Mouse (Mus musculus) gastrocnemius, postnatal 14 days (tissue): ENCODE measurements around the gene Olfr926. TPM values are rescaled to one million over a fixed set of nuclear protein-coding genes. Genes with fewer than 3 reads are reported as not detected.
"Not testable (repeated sequence)": the region's sequence is repeated elsewhere in the genome, so short reads cannot be mapped to it uniquely, and the experiment has no call there.

Source experiments
- DNase-seq: peaks from one replicate; pipeline ENCODE4 v3.0.0; 2021; ENCODE audit warnings: mixed read lengths
- intact Hi-C: fragments of 180-260 bp; cut with DNase I; formaldehyde crosslinking; loops from one replicate; pipeline ENCODE4 v1.15.1; 2025; ENCODE audit warnings: low total_unique reads
- long read RNA-seq, 2 experiments: library from polyadenylated mRNA; stranded (forward); transcript quantifications; one replicate each; pipeline ENCODE4 v2.0.0; 2021
- total RNA-seq, 2 experiments: library from RNA; stranded (reverse); gene quantifications; 2 replicates each; pipeline ENCODE4 v1.2.3; 2021

Olfr926 gene
- total RNA-seq, result not detected
- long read RNA-seq, experiment 1, result 0 reads
- long read RNA-seq, experiment 2, result 0 reads

GRCm38 (mm10) chr9:38876826-38877225, at the start of gene Olfr926:
TSS of gene Olfr926 (plus strand) at chr9:38877126.
- intact Hi-C loops, result no loop called here
- no peak for DNase-seq

GRCm38 (mm10) chr9:38833027-38833426, 43.9 kb upstream of the Olfr926 start:
- intact Hi-C loops, result no loop called here
- DNase-seq, result no peak

DNA sequence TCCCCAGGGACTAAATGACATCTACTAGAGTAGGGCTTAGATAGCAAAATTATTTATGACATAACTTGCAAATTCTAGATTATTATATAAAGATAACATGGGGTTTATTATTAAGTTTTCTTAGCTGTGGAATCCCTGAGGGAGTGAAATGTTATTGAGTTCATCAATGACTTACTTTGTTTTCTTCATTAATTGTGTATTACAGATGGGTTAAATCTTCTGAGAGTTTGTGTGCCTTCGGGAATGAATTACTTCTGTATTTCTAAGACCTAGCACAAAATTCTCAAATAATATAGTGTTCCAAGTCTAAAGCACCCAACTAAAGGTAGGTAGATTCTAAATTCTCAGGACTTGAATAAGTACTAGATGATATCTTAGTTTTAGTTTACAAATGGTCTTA, 32.8 kb upstream of the Olfr926 start, which contains the start of gene Olfr924:
TSS of gene Olfr924 (plus strand) at position 301 of the 400 bp plus-strand sequence.
- intact Hi-C loops, result no loop called here
- no peak for DNase-seq

GRCm38 (mm10) chr9:38854760-38855159, 22.2 kb upstream of the Olfr926 start, which contains the start of gene Olfr26:
TSS of gene Olfr26 (plus strand) at chr9:38855060.
- DNase-seq, result no peak
- intact Hi-C loops, result no loop called here

GRCm38 (mm10) chr9:38874880-38875279, 2.0 kb upstream of the Olfr926 start:
- intact Hi-C loops, DNase-seq: not testable (repeated sequence)

Other genes starting within 250 kb of the Olfr926 start
- gene Olfr916, start 217.3 kb upstream of the Olfr926 start, total RNA-seq, result not detected
- not detected for gene Olfr917, start 211.3 kb upstream of the Olfr926 start, total RNA-seq
- not detected for gene Olfr918, start 202.5 kb upstream of the Olfr926 start, total RNA-seq
- not detected for gene Olfr919, start 173.5 kb upstream of the Olfr926 start, total RNA-seq
- gene Vwa5a, start 158.9 kb upstream of the Olfr926 start, total RNA-seq, result 10 to 100 TPM; 16.3 to 17.0 TPM
- gene Olfr920, start 124.8 kb upstream of the Olfr926 start, total RNA-seq, result under 1 TPM; 0.04 to 0.06 TPM
- not detected for gene Olfr921, start 104.1 kb upstream of the Olfr926 start, total RNA-seq
- gene Olfr922, start 62.5 kb upstream of the Olfr926 start, total RNA-seq, result not detected
- not detected for gene Olfr923, start 50.6 kb upstream of the Olfr926 start, total RNA-seq
- gene Olfr924, start 32.7 kb upstream of the Olfr926 start, total RNA-seq, result not detected
- not detected for gene Olfr26, start 22.1 kb upstream of the Olfr926 start, total RNA-seq
- not detected for gene Olfr930, start 52.7 kb downstream of the Olfr926 start, total RNA-seq
- gene Olfr933, start 95.2 kb downstream of the Olfr926 start, total RNA-seq, result not detected
- gene Olfr934, start 111.2 kb downstream of the Olfr926 start, total RNA-seq, result not detected
- gene Olfr935, start 122.6 kb downstream of the Olfr926 start, total RNA-seq, result not detected
- gene Olfr146, start 146.3 kb downstream of the Olfr926 start, total RNA-seq, result not detected
- not detected for gene Olfr937, start 187.8 kb downstream of the Olfr926 start, total RNA-seq
- not detected for gene Olfr938, start 201.8 kb downstream of the Olfr926 start, total RNA-seq